Mouse (Mus musculus) testis, adult 2 months (tissue): ENCODE results near the gene P4htm. TPM values are rescaled to one million over a fixed set of nuclear protein-coding genes. Genes with fewer than 3 reads are reported as not detected.

ENCODE experiments used
- H3K27ac ChIP-seq: fragments of 200-500 bp; 2 replicates; pipeline ENCODE4 v1.5.1; 2012; ENCODE audit warnings: low read depth, low read length; ENCODE audit not compliant: control insufficient read depth, insufficient read depth
- H3K27me3 ChIP-seq: fragments of 200-500 bp; 2 replicates; pipeline ENCODE4 v1.6.1; 2012; ENCODE audit warnings: mild to moderate bottlenecking, low read length, moderate library complexity; ENCODE audit not compliant: control insufficient read depth, insufficient read depth
- H3K36me3 ChIP-seq: fragments of 200-500 bp; 2 replicates; pipeline ENCODE4 v1.6.1; 2012; ENCODE audit warnings: mild to moderate bottlenecking, low read length; ENCODE audit not compliant: control insufficient read depth, insufficient read depth
- H3K4me1 ChIP-seq: fragments of 200-500 bp; 2 replicates; pipeline ENCODE4 v1.6.1; 2012; ENCODE audit warnings: low read length; ENCODE audit not compliant: control insufficient read depth, insufficient read depth
- H3K4me3 ChIP-seq: fragments of 200-500 bp; 2 replicates; pipeline ENCODE4 v1.5.1; 2012; ENCODE audit warnings: low read depth, mild to moderate bottlenecking, low read length, moderate library complexity, mixed read lengths; ENCODE audit not compliant: control insufficient read depth
- CTCF ChIP-seq: fragments of 200-500 bp; IDR thresholded peaks from 2 replicates; pipeline ENCODE4 v1.5.1; 2012; ENCODE audit warnings: low read depth, mild to moderate bottlenecking, inconsistent platforms, low read length, moderate library complexity; ENCODE audit not compliant: control insufficient read depth, insufficient read depth, insufficient replicate concordance
- POLR2A ChIP-seq: fragments of 200-500 bp; IDR thresholded peaks from 2 replicates; pipeline ENCODE4 v1.6.1; 2012; ENCODE audit warnings: low read depth, mild to moderate bottlenecking, inconsistent platforms, low read length, moderate library complexity; ENCODE audit not compliant: control insufficient read depth
- polyA plus RNA-seq: library from polyadenylated mRNA; depleted of rRNA; stranded (reverse); fragments of >200 nt; gene quantifications from 2 replicates; pipeline ENCODE4 v1.2.3, GENCODE M21; 2012

P4htm gene
- polyA plus RNA-seq, 1 experiment = 5.5 TPM

DNA sequence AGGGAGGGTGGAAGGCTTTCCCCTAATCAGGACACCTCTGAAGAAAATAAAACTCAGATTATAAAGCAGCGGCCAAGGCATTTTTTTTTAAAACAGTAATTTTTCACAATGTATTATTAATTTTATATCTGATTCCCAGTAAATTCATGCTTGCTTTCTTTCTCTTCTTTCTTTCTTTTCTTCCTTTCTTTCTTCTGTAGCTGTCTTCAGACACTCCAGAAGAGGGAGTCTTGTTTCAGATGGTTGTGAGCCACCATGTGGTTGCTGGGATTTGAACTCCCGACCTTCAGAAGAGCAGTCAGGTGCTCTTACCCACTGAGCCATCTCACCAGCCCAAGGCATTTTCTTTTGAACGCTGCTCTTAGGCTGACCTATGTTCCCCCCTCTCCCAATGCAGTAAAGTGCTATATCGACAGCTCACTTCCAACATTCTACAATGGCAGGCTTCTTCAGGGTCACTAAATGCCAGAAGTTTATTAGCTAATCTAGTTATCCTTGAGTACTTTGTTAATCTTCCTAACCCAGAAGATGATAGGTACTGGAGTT is 1.6 kb upstream of the P4htm start:
- H3K4me1 ChIP-seq = peaks cover 13% of the 10 kb centered on the region
- H3K27me3 ChIP-seq = no peaks in the 10 kb centered on the region
- H3K36me3 ChIP-seq = no peaks in the 10 kb centered on the region; the same call in 1 of the 2 replicates
- TF ChIP-seq CTCF (no peak), POLR2A (no peak)
- H3K4me3 ChIP-seq = no peak overlapping the region
- no peak overlapping the region for H3K27ac ChIP-seq

- TF ChIP-seq CTCF (no peak), POLR2A (no peak)
Observed at GRCm38 (mm10) chr9:108594354-108594753, 3.1 kb downstream of the P4htm start.

DNA sequence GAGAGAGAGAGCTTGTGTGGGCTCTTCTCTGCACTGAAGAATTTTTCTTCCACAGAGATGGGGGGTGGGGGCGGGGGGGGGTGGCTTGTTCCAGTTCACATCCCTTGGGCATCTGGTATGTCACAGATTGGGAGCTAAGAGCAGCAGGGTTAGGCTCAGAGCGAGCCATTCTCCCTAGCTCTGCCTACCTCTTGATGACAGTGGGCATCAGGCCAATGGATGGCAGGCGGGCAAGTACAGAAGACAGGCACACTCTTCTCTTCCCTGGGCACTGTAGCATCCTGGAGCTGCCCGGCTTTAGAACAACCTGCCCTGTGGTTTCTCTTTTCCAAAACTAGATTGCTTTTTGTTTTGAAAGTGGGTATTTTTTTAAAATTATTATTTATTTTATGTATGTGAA is 6.0 kb downstream of the P4htm start:
- Histone ChIP-seq H3K4me1 (peaks cover 13% of the 10 kb centered on the region), H3K27ac (no peak overlapping the region), H3K36me3 (no peaks in the 10 kb centered on the region), H3K4me3 (no peak overlapping the region), H3K27me3 (no peaks in the 10 kb centered on the region)
- TF ChIP-seq CTCF (no peak), POLR2A (no peak)

More at GRCm38 (mm10) chr9:108594354-108594753, 3.1 kb downstream of the P4htm start:
- Histone ChIP-seq H3K4me3 (no peak overlapping the region), H3K27ac (no peak overlapping the region), H3K36me3 (no peaks in the 10 kb centered on the region), H3K27me3 (no peaks in the 10 kb centered on the region), H3K4me1 (peaks cover 13% of the 10 kb centered on the region)

- peaks cover 10% of the 10 kb centered on the region for H3K4me1 ChIP-seq
- TF ChIP-seq POLR2A (no peak), CTCF (no peak)
- no peaks in the 10 kb centered on the region for H3K36me3 ChIP-seq
- H3K27me3 ChIP-seq = no peaks in the 10 kb centered on the region
- no peak overlapping the region for H3K27ac ChIP-seq
- H3K4me3 ChIP-seq = no peak overlapping the region
Observed at GRCm38 (mm10) chr9:108589229-108589628, 8.2 kb downstream of the P4htm start.

DNA sequence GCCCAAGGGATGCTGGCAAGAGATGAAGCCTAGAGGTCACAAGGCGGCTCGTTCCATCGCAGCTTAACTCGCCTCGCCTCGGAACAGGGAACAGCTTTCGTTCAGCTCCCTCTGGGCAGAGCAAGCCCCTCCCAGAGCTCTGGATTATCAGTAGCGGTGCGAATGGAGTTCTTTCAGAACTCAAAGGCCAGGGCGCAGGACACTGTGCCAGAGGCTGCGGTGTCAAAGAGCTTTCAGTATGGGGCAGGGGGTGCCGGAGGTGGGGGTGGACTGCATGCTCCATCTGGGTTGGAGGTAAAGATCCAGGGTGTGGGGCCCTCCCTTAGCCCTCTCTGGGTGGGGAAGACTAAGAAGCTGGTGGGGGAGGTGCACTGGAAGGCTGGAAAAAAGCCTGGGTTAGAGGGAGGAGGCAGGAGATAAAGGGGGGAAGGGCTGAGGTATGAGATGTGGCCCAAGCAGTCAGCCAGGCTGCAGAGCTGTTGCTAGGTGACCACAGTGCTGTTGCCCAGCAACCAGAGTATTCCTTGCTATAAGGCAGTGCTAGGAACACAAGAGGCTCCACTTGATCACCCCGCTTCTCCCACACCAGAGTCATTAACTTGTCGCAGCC is 9.8 kb downstream of the P4htm start:
- H3K36me3 ChIP-seq = no peaks in the 10 kb centered on the region
- peaks cover 10% of the 10 kb centered on the region for H3K4me1 ChIP-seq
- no peak overlapping the region for H3K27ac ChIP-seq
- no peaks in the 10 kb centered on the region for H3K27me3 ChIP-seq
- no peak overlapping the region for H3K4me3 ChIP-seq
- TF ChIP-seq POLR2A (no peak), CTCF (no peak)

DNA sequence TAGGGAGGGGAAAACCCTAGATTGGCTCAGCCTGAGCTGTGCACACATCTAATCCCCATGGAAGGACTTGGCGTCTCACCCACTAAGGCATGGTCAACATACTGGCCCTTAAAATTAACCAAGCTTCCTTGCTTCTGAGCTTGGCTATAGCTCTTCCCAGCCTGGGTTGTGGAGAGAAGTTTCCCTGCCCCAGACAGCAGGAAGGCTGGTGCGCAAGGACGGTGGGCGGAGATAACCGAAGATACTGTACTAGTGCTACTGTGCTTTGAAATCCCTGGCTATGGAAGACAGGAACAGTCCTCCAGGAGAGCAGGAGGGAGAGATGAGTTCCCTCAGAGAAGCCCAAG is 18.1 kb downstream of the P4htm start:
- TF ChIP-seq CTCF = no peak
- no peak for TF ChIP-seq POLR2A
- Histone ChIP-seq H3K4me3 (peak overlapping the region; percentile 93), H3K4me1 (peaks cover 20% of the 10 kb centered on the region), H3K27me3 (no peaks in the 10 kb centered on the region), H3K36me3 (no peaks in the 10 kb centered on the region), H3K27ac (peak overlapping the region; percentile 85)

DNA sequence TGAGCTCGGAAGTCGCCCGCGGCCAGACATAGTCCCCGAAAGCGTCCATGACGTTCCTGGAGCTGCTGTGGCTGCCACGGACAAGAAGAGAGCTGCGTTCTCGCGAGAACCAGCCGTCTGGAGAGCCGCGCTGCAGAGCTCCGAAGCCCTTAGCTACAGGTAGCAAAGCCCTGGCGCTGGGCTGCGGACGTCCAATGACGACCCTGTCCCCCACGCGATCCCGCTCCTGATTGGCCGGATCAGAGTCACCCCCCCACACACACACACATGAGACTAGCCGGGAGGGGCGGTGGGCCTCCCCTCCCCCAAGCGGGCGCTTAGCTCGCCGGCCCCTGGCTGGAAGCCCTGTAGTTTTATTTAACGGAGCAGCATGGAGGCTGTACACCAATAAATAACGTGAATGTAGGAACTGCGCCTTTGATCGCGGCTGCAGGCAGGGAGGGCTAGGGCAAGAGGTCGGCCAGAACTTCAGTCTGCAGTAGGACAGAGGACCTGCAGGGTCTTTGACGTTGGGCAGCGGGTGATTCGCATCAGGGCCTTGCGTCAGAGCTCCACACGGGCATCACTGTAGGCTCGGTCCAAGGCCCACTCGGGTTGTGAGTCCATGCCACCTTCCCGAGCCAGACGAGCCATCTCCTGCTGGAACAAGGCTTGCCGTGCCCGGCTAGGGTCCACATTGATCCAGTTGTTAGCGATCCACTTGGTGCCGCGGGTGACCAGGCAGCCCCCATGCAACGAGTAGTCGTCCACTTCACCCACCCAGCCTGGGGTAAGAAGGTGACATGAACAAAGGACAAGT is 18.7 kb downstream of the P4htm start, which contains the start of gene Wdr6:
TSS of gene Wdr6 (minus strand) at position 195 of the 799 bp plus-strand sequence.
- Histone ChIP-seq H3K4me1 (peaks cover 20% of the 10 kb centered on the region), H3K4me3 (peak within 1 kb of the TSS; percentile 93), H3K27me3 (no peaks in the 10 kb centered on the region), H3K36me3 (no peaks in the 10 kb centered on the region), H3K27ac (peak within 1 kb of the TSS; percentile 85)
- TF ChIP-seq CTCF (0 out of 2 replicates have a peak, but pooled peaks have one; percentile 2), POLR2A (peak; percentile 74)
